Mouse (Mus musculus): ENCODE measurements at regions not wholly inside any gene's neighbourhood (a gene's known extent, or its start where the extent isn't known, plus 50 kb on each side); places are given as distances from the start of the nearest gene placed in this dataset.

- H3K4me2 ChIP-seq, result no peak overlapping the region
- H3K36me3 ChIP-seq, result no peaks in the 10 kb centered on the region
- H3K27me3 ChIP-seq, result no peaks in the 10 kb centered on the region
- H3K4me1 ChIP-seq (replicated peaks), result 0 out of 2 replicates have a peak, but pooled peaks cover 6% of the 10 kb centered on the region
- peak; percentile 65; the same call in 1 of the 2 replicates for ATAC-seq (ENCODE audit: low read depth)
- H3K9ac ChIP-seq, result no peak overlapping the region
- H3K4me3 ChIP-seq, result no peak overlapping the region
- no peaks in the 10 kb centered on the region for H3K9me3 ChIP-seq
- no peak overlapping the region for H3K27ac ChIP-seq (replicated peaks)
- 15% methylated on average over 5 of the region's 5 CpGs for WGBS
These were observed 57.8 kb upstream of the Epha7 start for GRCm38 (mm10) chr4:28754960-28755692.

- H3K9me3 ChIP-seq, result no peaks in the 10 kb centered on the region
- no peak overlapping the region for H3K4me3 ChIP-seq
- H3K4me1 ChIP-seq (replicated peaks), result no peaks in the 10 kb centered on the region
- no peaks in the 10 kb centered on the region for H3K36me3 ChIP-seq
- ATAC-seq (ENCODE audit: low read depth), result no peak
- 51% methylated on average over 2 of the region's 2 CpGs for WGBS
- H3K27me3 ChIP-seq, result no peaks in the 10 kb centered on the region
- no peak overlapping the region for H3K4me2 ChIP-seq
- H3K9ac ChIP-seq, result no peak overlapping the region
- no peak overlapping the region for H3K27ac ChIP-seq (replicated peaks)
These were observed 50.6 kb upstream of the Epha7 start for GRCm38 (mm10) chr4:28762378-28762777.
